Mouse (Mus musculus) liver, postnatal 0 days (tissue): ENCODE results near the gene Rhod. TPM values are rescaled to one million over a fixed set of nuclear protein-coding genes. Genes with fewer than 3 reads are reported as not detected.
"Not testable (repeated sequence)": the region's sequence is repeated elsewhere in the genome, so short reads cannot be mapped to it uniquely, and the experiment has no call there.

ENCODE experiments used
- ATAC-seq: fragments of 200-750 bp; cut with Nextera tagmentation; 2 replicates; pipeline ENCODE4 v1.8.0; 2017; ENCODE audit warnings: mild to moderate bottlenecking, moderate library complexity
- DNase-seq: peaks from one replicate; pipeline ENCODE4 v3.0.0-alpha.2; 2016
- H3K27ac ChIP-seq: fragments of 300-500 bp; sonication (generic); 2 replicates; pipeline ENCODE4 v1.5.1; 2014; ENCODE audit warnings: antibody characterized with exemption, moderate library complexity, mild to moderate bottlenecking, low read depth
- H3K27me3 ChIP-seq: fragments of 300-500 bp; sonication (generic); 2 replicates; pipeline ENCODE4 v1.6.1; 2014; ENCODE audit warnings: low read length, control low read depth, mixed read lengths; ENCODE audit not compliant: insufficient read depth
- H3K36me3 ChIP-seq: fragments of 300-500 bp; sonication (generic); replicated peaks from 2 replicates; pipeline ENCODE4 v1.6.1; 2014; ENCODE audit warnings: mild to moderate bottlenecking, control low read depth, low read length, moderate library complexity, mixed read lengths; ENCODE audit not compliant: insufficient read depth
- H3K4me1 ChIP-seq: fragments of 300-500 bp; sonication (generic); 2 replicates; pipeline ENCODE4 v1.6.1; 2014; ENCODE audit warnings: antibody characterized with exemption, mild to moderate bottlenecking, control low read depth; ENCODE audit not compliant: insufficient read depth
- H3K4me2 ChIP-seq: fragments of 300-500 bp; sonication (generic); 2 replicates; pipeline ENCODE4 v1.6.1; 2014; ENCODE audit warnings: low read depth, mild to moderate bottlenecking, low read length, moderate library complexity, mixed read lengths
- H3K4me3 ChIP-seq: fragments of 300-500 bp; sonication (generic); 2 replicates; pipeline ENCODE4 v1.5.1; 2014; ENCODE audit warnings: low read depth, low read length
- H3K9ac ChIP-seq: fragments of 300-500 bp; sonication (generic); replicated peaks from 2 replicates; pipeline ENCODE4 v1.6.1; 2014; ENCODE audit warnings: mild to moderate bottlenecking, moderate library complexity
- H3K9me3 ChIP-seq: fragments of 300-500 bp; sonication (generic); 2 replicates; pipeline ENCODE4 v1.6.1; 2016; ENCODE audit warnings: mild to moderate bottlenecking, control low read depth, low read length, mixed read lengths
- CTCF ChIP-seq: sonication (generic); IDR thresholded peaks from 2 replicates; pipeline ENCODE4 v1.5.1; 2016; ENCODE audit warnings: antibody characterized with exemption, low read depth
- WGBS: fragments of 180-500 bp; shearing (Covaris S2); extraction: QIAGEN DNeasy Blood & Tissue Kit; methylation state at CpG from one replicate; pipeline ENCODE4 v1.1.7; 2014; ENCODE audit not compliant: insufficient replicate concordance; 5-methylcytosine and 5-hydroxymethylcytosine counted together
- polyA plus RNA-seq: library from polyadenylated mRNA; unstranded; fragments of >200 nt; fragmentation: Nextera tagmentation; extraction: Ambion mirVana; gene quantifications from 2 replicates; pipeline ENCODE4 v1.2.1, GENCODE M21; 2015

Rhod gene
- polyA plus RNA-seq, 1 experiment from 2014 or later: 14.8 TPM

DNA sequence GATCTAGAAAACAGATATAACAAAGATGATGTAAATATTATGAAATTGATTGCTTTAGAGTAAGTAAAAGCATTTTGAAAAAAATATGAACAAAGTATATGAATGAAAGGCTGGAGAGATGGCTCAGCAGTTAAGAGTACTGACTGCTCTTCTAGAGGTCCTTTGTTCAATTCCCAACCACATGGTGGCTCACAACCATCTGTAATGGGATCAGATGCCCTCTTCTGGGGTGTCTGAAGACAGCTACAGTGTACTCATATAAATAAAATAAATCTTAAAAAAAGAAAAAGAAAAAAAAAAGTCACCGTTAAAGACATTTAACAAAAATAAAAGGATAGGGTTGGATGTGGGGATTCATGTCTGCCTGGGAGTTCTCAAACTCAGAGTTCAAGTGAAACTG is 56.9 kb downstream of the Rhod start:
- not testable (repeated sequence) for H3K4me1 ChIP-seq, DNase-seq, H3K9ac ChIP-seq, H3K9me3 ChIP-seq, H3K27ac ChIP-seq, H3K4me2 ChIP-seq, ATAC-seq, H3K27me3 ChIP-seq, H3K4me3 ChIP-seq
- 88% methylated on average over 1 of the region's 1 CpGs for WGBS
- H3K36me3 ChIP-seq: peaks cover 20% of the 10 kb centered on the region
- peak; percentile 17; the same call in 1 of the 2 replicates for TF ChIP-seq CTCF

Other genes with a start within 250 kb of the Rhod start
- gene Tbc1d10c, start 248.1 kb downstream of the Rhod start, polyA plus RNA-seq: 8.4 and 9.9 TPM in 2 replicates
- 269 and 284 TPM in 2 replicates for gene Ppp1ca, start 247.4 kb downstream of the Rhod start, polyA plus RNA-seq
- 8.0 and 9.0 TPM in 2 replicates for gene Rad9a, start 237.8 kb downstream of the Rhod start, polyA plus RNA-seq
- gene Clcf1, start 225.2 kb downstream of the Rhod start, polyA plus RNA-seq: 0.91 and 1.1 TPM in 2 replicates
- not detected in 2 replicates for gene AC109138.7, start 225.1 kb downstream of the Rhod start, polyA plus RNA-seq
- 28.5 and 31.1 TPM in 2 replicates for gene Pold4, start 207.5 kb downstream of the Rhod start, polyA plus RNA-seq
- 3.3 and 3.4 TPM in 2 replicates for gene Ssh3, start 170.3 kb downstream of the Rhod start, polyA plus RNA-seq
- 0.54 and 0.92 TPM in 2 replicates for gene Ankrd13d, start 156.3 kb downstream of the Rhod start, polyA plus RNA-seq
- 11.9 and 14.8 TPM in 2 replicates for gene Grk2, start 133.2 kb downstream of the Rhod start, polyA plus RNA-seq
- 7.8 and 8.5 TPM in 2 replicates for gene Kdm2a, start 41.1 kb downstream of the Rhod start, polyA plus RNA-seq
- gene Syt12, start 38.0 kb upstream of the Rhod start, polyA plus RNA-seq: 0.15 and 0.19 TPM in 2 replicates
- gene 2010003K11Rik, start 59.2 kb upstream of the Rhod start, polyA plus RNA-seq: 5.8 and 7.6 TPM in 2 replicates
- gene Pcx, start 71.0 kb upstream of the Rhod start, polyA plus RNA-seq: 220 and 283 TPM in 2 replicates
- 0.15 and 0.21 TPM in 2 replicates for gene Lrfn4, start 176.2 kb upstream of the Rhod start, polyA plus RNA-seq
- gene Rce1, start 186.2 kb upstream of the Rhod start, polyA plus RNA-seq: 16.6 and 17.3 TPM in 2 replicates